Mouse (Mus musculus) MEL (cell line): ENCODE data around the gene Kif19a. TPM values are rescaled to one million over a fixed set of nuclear protein-coding genes. Genes with fewer than 3 reads are reported as not detected.

Experiments used
- DNase-seq: peaks from one replicate; pipeline ENCODE4 v3.0.0; 2011; ENCODE audit warnings: low read depth, low spot score
- H3K27ac ChIP-seq: 2 replicates; pipeline ENCODE4 v1.5.1; 2012; ENCODE audit warnings: low read depth, mild to moderate bottlenecking, control low read depth, low read length, moderate library complexity; ENCODE audit not compliant: control insufficient read depth
- H3K27me3 ChIP-seq, 2 experiments: fragments of 150-350 bp in 1 of 2; sonication (generic) in 1 of 2; 2 replicates each; pipeline ENCODE4 v1.6.1; 2012; ENCODE audit warnings: low read length in 2 of 2, mild to moderate bottlenecking in 2 of 2, improper control_type of control experiment in 1 of 2, moderate library complexity in 1 of 2; ENCODE audit not compliant: insufficient read depth in 2 of 2, control insufficient read depth in 1 of 2
- H3K36me3 ChIP-seq, 2 experiments: 2 replicates each; pipeline ENCODE4 v1.6.1; 2012 to 2014; ENCODE audit warnings: low read length in 2 of 2, improper control_type of control experiment in 1 of 2, inconsistent platforms in 1 of 2, mild to moderate bottlenecking in 1 of 2; ENCODE audit not compliant: insufficient read depth in 2 of 2, control insufficient read depth in 1 of 2
- H3K4me1 ChIP-seq, 2 experiments: fragments of 150-350 bp in 1 of 2; sonication (generic) in 1 of 2; 2 replicates each; pipeline ENCODE4 v1.6.1; 2012; ENCODE audit warnings: low read length in 2 of 2, improper control_type of control experiment in 1 of 2, mild to moderate bottlenecking in 1 of 2; ENCODE audit not compliant: insufficient read depth in 2 of 2, control insufficient read depth in 1 of 2
- H3K4me3 ChIP-seq, 2 experiments: fragments of 150-350 bp in 1 of 2; sonication (generic) in 1 of 2; 2 replicates each; pipeline ENCODE4 v1.5.1; 2012; ENCODE audit warnings: low read depth in 2 of 2, low read length in 2 of 2, mild to moderate bottlenecking in 2 of 2, moderate library complexity in 2 of 2, control low read depth in 1 of 2, improper control_type of control experiment in 1 of 2; ENCODE audit not compliant: control insufficient read depth in 1 of 2, insufficient read depth in 1 of 2
- H3K79me2 ChIP-seq: 2 replicates; pipeline ENCODE4 v1.6.1; 2012; ENCODE audit warnings: mild to moderate bottlenecking, low read length, moderate library complexity; ENCODE audit not compliant: control insufficient read depth, poor library complexity, insufficient read depth
- H3K9ac ChIP-seq: 2 replicates; pipeline ENCODE4 v1.6.1; 2012; ENCODE audit warnings: low read depth, mild to moderate bottlenecking, control low read depth, low read length, moderate library complexity; ENCODE audit not compliant: control insufficient read depth, poor library complexity, severe bottlenecking
- H3K9me3 ChIP-seq: fragments of 150-350 bp; sonication (generic); replicated peaks from 2 replicates; pipeline ENCODE4 v1.6.1; 2012; ENCODE audit warnings: mild to moderate bottlenecking, low read length, improper control_type of control experiment, moderate library complexity; ENCODE audit not compliant: insufficient read depth
- CHD1 ChIP-seq: IDR thresholded peaks from 2 replicates; pipeline ENCODE4 v1.6.1; 2012; ENCODE audit warnings: low read depth, mild to moderate bottlenecking, inconsistent platforms, low read length, improper control_type of control experiment
- CTCF ChIP-seq, 3 experiments: IDR thresholded peaks in 2 of 3; conservative IDR thresholded peaks in 1 of 3; 2 replicates each; pipeline ENCODE4 v1.5.1; 2011 to 2012; ENCODE audit warnings: low read length in 3 of 3, low read depth in 2 of 3, mild to moderate bottlenecking in 2 of 3, improper control_type of control experiment in 1 of 3, inconsistent platforms in 1 of 3, mixed read lengths in 1 of 3, moderate library complexity in 1 of 3; ENCODE audit not compliant: control insufficient read depth in 1 of 3, insufficient read depth in 1 of 3, poor library complexity in 1 of 3, severe bottlenecking in 1 of 3
- E2F4 ChIP-seq: IDR thresholded peaks from 2 replicates; pipeline ENCODE4 v1.6.1; 2011; ENCODE audit warnings: low read depth, low read length, improper control_type of control experiment, borderline replicate concordance
- ELF1 ChIP-seq: IDR thresholded peaks from 2 replicates; pipeline ENCODE4 v1.6.1; 2014; ENCODE audit warnings: low read depth, mild to moderate bottlenecking, inconsistent platforms, low read length, improper control_type of control experiment, moderate library complexity
- EP300 ChIP-seq, 2 experiments: IDR thresholded peaks; 2 replicates each; pipeline ENCODE4 v1.6.1; 2011; ENCODE audit warnings: improper control_type of control experiment in 2 of 2, low read length in 2 of 2, low read depth in 1 of 2, mild to moderate bottlenecking in 1 of 2
- ETS1 ChIP-seq: IDR thresholded peaks from 2 replicates; pipeline ENCODE4 v1.6.1; 2012; ENCODE audit warnings: low read depth, mild to moderate bottlenecking, inconsistent platforms, low read length, improper control_type of control experiment, moderate library complexity
- JUND ChIP-seq: IDR thresholded peaks from 2 replicates; pipeline ENCODE4 v1.6.1; 2011; ENCODE audit warnings: low read depth, mild to moderate bottlenecking, improper control_type of control experiment, low read length
- MEF2A ChIP-seq: IDR thresholded peaks from 2 replicates; pipeline ENCODE4 v1.6.1; 2014; ENCODE audit warnings: low read depth, mild to moderate bottlenecking, inconsistent platforms, low read length, improper control_type of control experiment; ENCODE audit not compliant: poor library complexity, insufficient replicate concordance, severe bottlenecking; ENCODE audit errors: extremely low read depth
- MYB ChIP-seq: IDR thresholded peaks from 2 replicates; pipeline ENCODE4 v1.6.1; 2011; ENCODE audit warnings: mild to moderate bottlenecking, low read depth, low read length, improper control_type of control experiment
- MYC ChIP-seq: IDR thresholded peaks from 2 replicates; pipeline ENCODE4 v1.6.1; 2011; ENCODE audit warnings: low read depth, mild to moderate bottlenecking, low read length, improper control_type of control experiment, moderate library complexity
- POLR2AphosphoS5 ChIP-seq: IDR thresholded peaks from 2 replicates; pipeline ENCODE4 v1.6.1; 2012; ENCODE audit warnings: low read depth, borderline replicate concordance, mild to moderate bottlenecking, inconsistent platforms, low read length, moderate library complexity, mixed read lengths
- RAD21 ChIP-seq: IDR thresholded peaks from 2 replicates; pipeline ENCODE4 v1.6.1; 2011; ENCODE audit warnings: mild to moderate bottlenecking, low read depth, low read length, improper control_type of control experiment
- SIN3A ChIP-seq: IDR thresholded peaks from 2 replicates; pipeline ENCODE4 v1.6.1; 2012; ENCODE audit warnings: low read length, improper control_type of control experiment, inconsistent platforms
- SMC3 ChIP-seq: IDR thresholded peaks from 2 replicates; pipeline ENCODE4 v1.6.1; 2011; ENCODE audit warnings: low read depth, low read length, improper control_type of control experiment
- TAL1 ChIP-seq: IDR thresholded peaks from 2 replicates; pipeline ENCODE4 v1.6.1; 2012; ENCODE audit warnings: mild to moderate bottlenecking, inconsistent platforms, low read length, moderate library complexity, mixed read lengths
- TBP ChIP-seq: IDR thresholded peaks from 2 replicates; pipeline ENCODE4 v1.8.0; 2011; ENCODE audit warnings: low read depth, low read length, improper control_type of control experiment
- USF1 ChIP-seq: IDR thresholded peaks from 2 replicates; pipeline ENCODE4 v1.6.1; 2014; ENCODE audit warnings: low read depth, mild to moderate bottlenecking, inconsistent platforms, low read length, improper control_type of control experiment, moderate library complexity
- ZC3H11A ChIP-seq: IDR thresholded peaks from 2 replicates; pipeline ENCODE4 v1.6.1; 2012; ENCODE audit warnings: low read depth, mild to moderate bottlenecking, inconsistent platforms, low read length, improper control_type of control experiment
- ZMIZ1 ChIP-seq: IDR thresholded peaks from 2 replicates; pipeline ENCODE4 v1.6.1; 2012; ENCODE audit warnings: low read depth, mild to moderate bottlenecking, inconsistent platforms, low read length, improper control_type of control experiment, moderate library complexity
- ZNF384 ChIP-seq: IDR thresholded peaks from 2 replicates; pipeline ENCODE4 v1.6.1; 2012; ENCODE audit warnings: low read depth, mild to moderate bottlenecking, inconsistent platforms, low read length, improper control_type of control experiment
- polyA plus RNA-seq, 2 experiments: library from polyadenylated mRNA; stranded (reverse) in 1 of 2; unstranded in 1 of 2; fragments of >175 nt in 1 of 2; fragments of >200 nt in 1 of 2; gene quantifications; 2 replicates each; pipeline versions ENCODE4 v1.2.1 to v1.2.4; 2012; ENCODE audit warnings: low replicate concordance in 2 of 2, low read depth in 1 of 2; ENCODE audit not compliant: insufficient read length in 2 of 2, insufficient read depth in 1 of 2, missing spikeins in 1 of 2
- total RNA-seq: library from RNA; depleted of rRNA; stranded (reverse); fragments of 300-350 nt; gene quantifications from 2 replicates; pipeline ENCODE4 v1.2.3, GENCODE M21; 2012

The Kif19a gene
- total and polyA plus RNA-seq, 3 experiments: not detected

DNA sequence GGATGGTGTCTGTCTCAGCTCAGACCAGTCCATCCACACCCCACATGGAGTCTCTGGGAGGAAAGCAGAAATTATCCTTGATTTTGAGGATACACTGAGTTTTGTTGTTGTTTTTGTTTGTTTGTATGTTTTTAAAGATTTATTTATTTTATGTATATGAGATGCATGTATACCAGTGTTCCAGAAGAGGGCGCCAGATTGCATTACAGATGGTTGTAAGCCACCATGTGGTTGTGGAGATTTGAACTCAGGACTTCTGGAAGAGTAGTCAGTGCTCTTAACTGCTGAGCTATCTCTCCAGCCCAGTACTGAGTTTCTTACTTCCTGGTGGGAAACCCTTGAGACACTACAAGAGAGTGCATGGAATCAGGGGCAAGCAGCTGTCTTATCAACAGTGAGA lies 44.2 kb downstream of the Kif19a start:
- Histone ChIP-seq H3K27me3 (no peaks in the 10 kb centered on the region), H3K4me3 (no peak overlapping the region), H3K4me1 (no peaks in the 10 kb centered on the region), H3K9ac (no peak overlapping the region), H3K9me3 (no peaks in the 10 kb centered on the region), H3K36me3 (no peaks in the 10 kb centered on the region), H3K79me2 (no peaks in the 10 kb centered on the region), H3K27ac (no peak overlapping the region)
- DNase-seq: no peak
- TF ChIP-seq POLR2AphosphoS5: no peak
- TF ChIP-seq RAD21: no peak
- TF ChIP-seq TAL1: no peak
- no peak for TF ChIP-seq MYC
- no peak for TF ChIP-seq JUND
- TF ChIP-seq SMC3: no peak
- TF ChIP-seq MEF2A: no peak
- no peak for TF ChIP-seq ELF1
- no peak for TF ChIP-seq ZNF384
- no peak for TF ChIP-seq CHD1
- no peak for TF ChIP-seq EP300 (IDR thresholded peaks at IDR 0.05; ENCODE audit: low read depth in 1 of 2, low read length in 2 of 2)
- TF ChIP-seq TBP: no peak
- TF ChIP-seq MYB: no peak
- no peak for TF ChIP-seq ZMIZ1
- TF ChIP-seq E2F4: no peak

DNA sequence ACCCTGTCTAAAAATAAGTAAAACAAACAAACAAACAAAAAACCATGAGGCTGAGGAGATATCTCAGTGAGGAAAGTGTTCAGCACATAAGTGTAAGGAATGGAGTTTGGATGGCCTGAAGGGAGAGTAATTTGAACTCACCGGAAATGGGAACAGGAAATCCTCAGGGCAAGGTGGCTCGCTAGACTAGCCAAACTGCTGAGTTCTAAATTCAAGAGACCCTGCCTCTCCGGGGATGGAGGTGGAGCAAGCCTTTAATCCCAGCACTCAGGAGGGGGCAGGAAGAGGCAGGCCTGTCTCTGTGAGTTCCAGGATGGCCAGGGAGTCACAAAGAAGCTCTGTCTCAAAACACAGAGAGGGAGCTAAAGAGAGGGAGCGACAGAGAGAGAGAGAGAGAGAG lies 45.2 kb downstream of the Kif19a start:
- H3K36me3 ChIP-seq: no peaks in the 10 kb centered on the region
- H3K9me3 ChIP-seq: no peaks in the 10 kb centered on the region
- TF ChIP-seq ETS1 (no peak), SIN3A (no peak), USF1 (no peak), JUND (no peak), CTCF (IDR thresholded peaks at IDR 0.05 in 2 of 3, conservative IDR thresholded peaks at IDR 0.05 in 1 of 3; ENCODE audit: control insufficient read depth in 1 of 3, insufficient read depth in 1 of 3, low read depth in 2 of 3, low read length in 3 of 3, poor library complexity in 1 of 3, severe bottlenecking in 1 of 3) (no peak), ZMIZ1 (no peak), RAD21 (no peak), ZC3H11A (no peak)
- TF ChIP-seq, all 39 proteins: peak for 0
- no peak overlapping the region for H3K27ac ChIP-seq
- H3K4me3 ChIP-seq: no peak overlapping the region
- H3K27me3 ChIP-seq: no peaks in the 10 kb centered on the region
- no peak overlapping the region for H3K9ac ChIP-seq
- DNase-seq: no peak
- H3K79me2 ChIP-seq: no peaks in the 10 kb centered on the region
- H3K4me1 ChIP-seq: no peaks in the 10 kb centered on the region
